Mouse (Mus musculus) hindbrain, postnatal 0 days (tissue): ENCODE measurements at regions not wholly inside any gene's neighbourhood (a gene's known extent, or its start where the extent isn't known, plus 50 kb on each side); places are given as distances from the start of the nearest gene placed in this dataset.

ENCODE experiments used
- ATAC-seq: fragments of 200-750 bp; cut with Nextera tagmentation; 2 replicates; pipeline ENCODE4 v1.8.0; 2017; ENCODE audit warnings: mild to moderate bottlenecking, moderate TSS enrichment, moderate library complexity
- DNase-seq: peaks from one replicate; pipeline ENCODE4 v3.0.0-alpha.2; 2015; ENCODE audit warnings: low spot score
- H3K27ac ChIP-seq: fragments of 300-500 bp; sonication (generic); 2 replicates; pipeline ENCODE4 v1.5.1; 2014; ENCODE audit warnings: mild to moderate bottlenecking
- H3K27me3 ChIP-seq: fragments of 300-500 bp; sonication (generic); 2 replicates; pipeline ENCODE4 v1.6.1; 2014; ENCODE audit warnings: low read length, mixed read lengths; ENCODE audit not compliant: insufficient read depth
- H3K36me3 ChIP-seq: fragments of 300-500 bp; sonication (generic); 2 replicates; pipeline ENCODE4 v1.6.1; 2014; ENCODE audit warnings: low read length, mixed read lengths; ENCODE audit not compliant: insufficient read depth
- H3K4me1 ChIP-seq: fragments of 300-500 bp; sonication (generic); 2 replicates; pipeline ENCODE4 v1.6.1; 2014; ENCODE audit warnings: antibody characterized with exemption, low read length, mixed read lengths; ENCODE audit not compliant: insufficient read depth
- H3K4me2 ChIP-seq: fragments of 300-500 bp; sonication (generic); 2 replicates; pipeline ENCODE4 v1.6.1; 2014; ENCODE audit warnings: low read depth, mild to moderate bottlenecking, low read length, moderate library complexity, mixed read lengths
- H3K4me3 ChIP-seq: fragments of 300-500 bp; sonication (generic); 2 replicates; pipeline ENCODE4 v1.5.1; 2014; ENCODE audit warnings: low read length
- H3K9ac ChIP-seq: fragments of 300-500 bp; sonication (generic); replicated peaks from 2 replicates; pipeline ENCODE4 v1.6.1; 2014; ENCODE audit warnings: mild to moderate bottlenecking, low read length, moderate library complexity, mixed read lengths
- H3K9me3 ChIP-seq: fragments of 300-500 bp; sonication (generic); 2 replicates; pipeline ENCODE4 v1.6.1; 2016; ENCODE audit warnings: low read length, mixed read lengths
- CTCF ChIP-seq: IDR thresholded peaks from 2 replicates; pipeline ENCODE4 v1.5.1; 2016; ENCODE audit warnings: antibody characterized with exemption, control low read depth, low read depth
- WGBS: fragments of 180-500 bp; shearing (Covaris S2); extraction: QIAGEN DNeasy Blood & Tissue Kit; methylation state at CpG from one replicate; pipeline ENCODE4 v1.1.7; 2014; 5-methylcytosine and 5-hydroxymethylcytosine counted together

GRCm38 (mm10) chr6:144940871-144941380 is 135.1 kb downstream of the Bcat1 start:
- no peak for TF ChIP-seq CTCF
- Histone ChIP-seq H3K4me3 (no peak overlapping the region), H3K9me3 (no peaks in the 10 kb centered on the region), H3K27ac (no peak overlapping the region), H3K4me1 (peaks cover 5% of the 10 kb centered on the region; the same call in 1 of the 2 replicates), H3K27me3 (no peaks in the 10 kb centered on the region), H3K4me2 (no peak overlapping the region), H3K36me3 (no peaks in the 10 kb centered on the region), H3K9ac (no peak overlapping the region)
- WGBS: 96% methylated on average over 14 of the region's 14 CpGs
- DNase-seq (no peak), ATAC-seq (no peak)

- no peak overlapping the region for H3K4me3 ChIP-seq
These were observed 137.3 kb downstream of the Bcat1 start for GRCm38 (mm10) chr6:144938613-144939236.

GRCm38 (mm10) chr6:144937211-144937610 is 138.8 kb downstream of the Bcat1 start:
- Histone ChIP-seq H3K4me1 (peaks cover 5% of the 10 kb centered on the region; the same call in 1 of the 2 replicates), H3K36me3 (no peaks in the 10 kb centered on the region), H3K9ac (no peak overlapping the region), H3K9me3 (no peaks in the 10 kb centered on the region), H3K27ac (no peak overlapping the region), H3K4me2 (no peak overlapping the region), H3K4me3 (no peak overlapping the region), H3K27me3 (no peaks in the 10 kb centered on the region)
- 70% methylated on average over 7 of the region's 7 CpGs for WGBS
- no peak for ATAC-seq
- DNase-seq: no peak
- no peak for TF ChIP-seq CTCF

More at GRCm38 (mm10) chr6:144938613-144939236, 137.3 kb downstream of the Bcat1 start:
- Histone ChIP-seq H3K36me3 (no peaks in the 10 kb centered on the region), H3K9me3 (no peaks in the 10 kb centered on the region), H3K27me3 (no peaks in the 10 kb centered on the region), H3K27ac (peak overlapping the region; percentile 41), H3K4me1 (peaks cover 5% of the 10 kb centered on the region; the same call in 1 of the 2 replicates), H3K9ac (no peak overlapping the region), H3K4me2 (no peak overlapping the region)
- TF ChIP-seq CTCF: no peak
- ATAC-seq: 0 out of 2 replicates have a peak, but pooled peaks have one; percentile 58
- 52% methylated on average over 12 of the region's 12 CpGs for WGBS
- DNase-seq: peak; percentile 29

GRCm38 (mm10) chr6:144933722-144934235 is 142.2 kb downstream of the Bcat1 start:
- no peak overlapping the region for H3K4me2 ChIP-seq
- H3K4me1 ChIP-seq: peaks cover 6% of the 10 kb centered on the region; the same call in 1 of the 2 replicates
- H3K4me3 ChIP-seq: no peak overlapping the region
- no peak overlapping the region for H3K27ac ChIP-seq
- 80% methylated on average over 6 of the region's 6 CpGs for WGBS
- H3K9me3 ChIP-seq: no peaks in the 10 kb centered on the region
- no peak for ATAC-seq
- no peak overlapping the region for H3K9ac ChIP-seq
- TF ChIP-seq CTCF: no peak
- H3K27me3 ChIP-seq: no peaks in the 10 kb centered on the region
- DNase-seq: no peak
- no peaks in the 10 kb centered on the region for H3K36me3 ChIP-seq

GRCm38 (mm10) chr6:144932402-144932801 is 143.6 kb downstream of the Bcat1 start:
- no peak overlapping the region for H3K4me3 ChIP-seq
- no peaks in the 10 kb centered on the region for H3K9me3 ChIP-seq
- peak; percentile 36 for TF ChIP-seq CTCF
- peaks cover 4% of the 10 kb centered on the region; the same call in 1 of the 2 replicates for H3K4me1 ChIP-seq
- H3K36me3 ChIP-seq: no peaks in the 10 kb centered on the region
- no peak overlapping the region for H3K9ac ChIP-seq
- H3K27me3 ChIP-seq: no peaks in the 10 kb centered on the region
- H3K4me2 ChIP-seq: no peak overlapping the region
- 82% methylated on average over 7 of the region's 7 CpGs for WGBS
- H3K27ac ChIP-seq: no peak overlapping the region
- ATAC-seq: no peak
- no peak for DNase-seq

GRCm38 (mm10) chr6:144929959-144930358 is 146.0 kb downstream of the Bcat1 start:
- no peak overlapping the region for H3K4me2 ChIP-seq
- H3K36me3 ChIP-seq: no peaks in the 10 kb centered on the region
- H3K4me1 ChIP-seq: peaks cover 4% of the 10 kb centered on the region; the same call in 1 of the 2 replicates
- 40% methylated on average over 4 of the region's 4 CpGs for WGBS
- no peak for DNase-seq
- no peaks in the 10 kb centered on the region for H3K9me3 ChIP-seq
- no peak for TF ChIP-seq CTCF
- no peak overlapping the region for H3K4me3 ChIP-seq
- no peaks in the 10 kb centered on the region for H3K27me3 ChIP-seq
- H3K27ac ChIP-seq: no peak overlapping the region
- no peak overlapping the region for H3K9ac ChIP-seq
- ATAC-seq: no peak
